Mouse (Mus musculus) right cerebral cortex, postnatal 14 days (tissue): Measurements from ENCODE around the gene Cldn34c3.
"Not testable (repeated sequence)": the region's sequence is repeated elsewhere in the genome, so short reads cannot be mapped to it uniquely, and the experiment has no call there.

ENCODE experiments used
- DNase-seq: peaks from one replicate; pipeline ENCODE4 v3.0.0; 2022

Gene Cldn34c3

DNA sequence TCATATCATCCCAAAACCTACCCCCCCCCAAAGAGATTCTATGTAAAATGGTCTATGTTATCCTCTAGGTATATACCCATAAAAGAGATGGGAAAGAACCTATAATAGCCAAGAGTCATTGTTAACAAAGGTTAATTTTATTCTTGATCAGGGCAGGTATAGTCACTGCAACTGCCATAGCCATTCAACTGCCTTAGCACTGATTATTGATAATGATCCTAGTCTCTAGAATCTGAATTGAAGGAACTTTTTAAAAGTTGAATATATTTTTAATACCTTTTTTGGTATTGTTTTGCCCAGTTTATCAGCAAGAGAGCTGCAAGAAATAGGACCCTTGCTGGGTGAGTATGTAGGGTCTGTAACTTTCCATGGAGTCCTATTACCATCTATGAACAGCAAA, at the start of gene Cldn34c3:
TSS of gene Cldn34c3 (plus strand) at position 301 of the 400 bp plus-strand sequence.
- not testable (repeated sequence) for DNase-seq
